Mouse (Mus musculus) T-cell, adult 2 months (primary cell): Measurements from ENCODE around the gene Hivep1.
A peak's percentile ranks its signal among the peaks of the same experiment; 100 is the strongest.

ENCODE experiments used
- DNase-seq: peaks from one replicate; pipeline ENCODE4 v3.0.0; 2022; ENCODE audit warnings: low spot score

The Hivep1 gene

DNA sequence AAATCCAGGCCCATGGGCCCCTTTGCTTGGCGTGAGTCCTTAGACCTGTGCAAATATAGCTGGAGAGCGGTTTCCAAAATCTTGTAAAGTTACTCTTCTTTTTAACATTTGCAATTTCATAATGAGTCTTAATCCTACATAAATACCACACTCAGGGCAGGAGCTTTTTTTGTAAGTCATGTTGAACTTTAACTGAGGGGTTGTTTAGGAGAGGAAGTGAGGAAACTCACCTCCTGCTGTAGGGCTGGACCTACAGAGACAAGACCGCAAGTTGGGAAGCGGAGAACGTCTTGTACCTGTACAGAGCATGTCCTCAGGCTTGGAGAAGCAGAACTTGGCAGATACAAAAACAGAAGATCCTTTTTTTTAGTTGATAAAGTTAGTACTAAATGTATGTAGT, 23.7 kb downstream of the Hivep1 start:
- DNase-seq = no peak

DNA sequence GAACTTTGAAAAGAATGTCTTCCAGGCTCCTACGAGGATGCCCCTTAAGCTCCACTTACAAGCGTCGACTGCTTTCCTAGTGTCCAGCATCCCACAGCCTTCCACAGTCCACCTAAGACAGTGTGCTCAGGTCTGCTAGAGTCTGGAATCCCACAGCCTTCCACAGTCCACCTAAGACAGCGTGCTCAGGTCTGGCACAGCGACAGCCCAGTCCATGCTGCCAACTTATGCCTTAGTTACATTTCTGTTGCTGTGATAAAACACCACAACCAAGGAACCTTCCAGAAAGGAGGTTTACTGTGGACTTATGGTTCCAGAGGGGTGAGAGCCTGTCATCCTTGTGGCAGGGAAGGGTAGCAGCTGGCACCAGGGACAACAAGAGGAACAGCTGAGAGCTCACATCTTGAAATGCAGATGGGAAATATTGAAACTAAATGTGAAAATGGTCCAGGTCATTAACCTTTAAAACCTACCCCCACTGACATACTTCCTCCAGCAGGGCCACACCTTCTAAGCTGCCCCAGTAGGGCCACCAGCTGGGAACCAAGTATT, 25.0 kb downstream of the Hivep1 start:
- no peak for DNase-seq

DNA sequence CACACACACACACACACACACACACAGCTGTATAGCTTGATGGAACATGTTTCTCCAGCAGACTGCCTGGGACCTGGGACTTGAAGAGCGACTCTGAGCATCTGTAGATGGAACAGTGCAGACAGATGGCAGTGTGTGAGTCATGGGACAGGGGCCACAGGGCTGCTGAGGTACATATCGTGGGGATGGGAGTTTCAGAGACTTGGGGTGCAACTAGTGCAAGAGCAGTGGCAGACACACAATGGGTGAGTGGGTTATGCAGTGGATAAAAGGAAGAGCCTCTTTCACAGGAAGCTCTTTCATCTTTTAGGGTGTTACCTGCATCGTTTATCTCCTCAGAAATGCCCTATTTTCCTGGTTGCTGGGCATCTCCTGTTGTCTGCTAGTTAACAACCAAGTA, 25.8 kb downstream of the Hivep1 start:
- peak; percentile 33 for DNase-seq

DNA sequence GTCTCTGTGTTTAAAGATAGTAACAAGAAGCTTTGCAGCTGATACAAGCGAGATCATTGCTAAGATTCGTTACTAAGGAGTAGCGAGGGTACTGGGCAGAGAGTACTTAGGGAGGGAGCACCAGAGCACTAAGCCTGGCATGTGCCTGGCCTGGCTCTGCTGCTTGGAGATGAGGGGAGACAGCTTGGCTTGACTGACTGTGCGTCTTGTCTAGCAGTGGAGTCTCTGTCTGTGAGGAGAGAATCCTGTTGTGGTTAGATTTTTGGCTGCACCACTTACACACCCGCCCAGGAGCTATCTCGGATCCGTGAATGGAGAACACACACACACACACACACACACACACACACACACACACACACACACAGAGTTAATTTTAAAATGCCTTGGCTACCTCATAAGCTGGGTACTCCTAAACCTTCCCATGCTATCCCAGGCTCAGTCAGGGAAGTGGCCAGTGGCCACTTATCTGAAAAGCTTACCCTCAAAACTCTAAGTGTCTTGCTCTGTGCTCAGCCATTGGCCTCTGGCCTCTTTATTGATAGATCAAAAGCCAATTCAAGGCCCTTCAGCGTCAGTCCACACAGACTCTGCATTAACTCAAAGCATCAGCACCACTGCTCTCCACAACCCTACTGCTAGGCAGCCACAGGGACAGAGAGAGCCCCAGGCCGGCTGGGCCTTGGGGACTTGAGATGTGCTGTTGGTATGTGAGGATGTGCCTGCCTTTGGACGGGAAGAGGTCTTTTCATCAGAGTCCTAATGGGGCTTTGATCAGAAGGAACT, 28.5 kb downstream of the Hivep1 start:
- DNase-seq = no peak

DNA sequence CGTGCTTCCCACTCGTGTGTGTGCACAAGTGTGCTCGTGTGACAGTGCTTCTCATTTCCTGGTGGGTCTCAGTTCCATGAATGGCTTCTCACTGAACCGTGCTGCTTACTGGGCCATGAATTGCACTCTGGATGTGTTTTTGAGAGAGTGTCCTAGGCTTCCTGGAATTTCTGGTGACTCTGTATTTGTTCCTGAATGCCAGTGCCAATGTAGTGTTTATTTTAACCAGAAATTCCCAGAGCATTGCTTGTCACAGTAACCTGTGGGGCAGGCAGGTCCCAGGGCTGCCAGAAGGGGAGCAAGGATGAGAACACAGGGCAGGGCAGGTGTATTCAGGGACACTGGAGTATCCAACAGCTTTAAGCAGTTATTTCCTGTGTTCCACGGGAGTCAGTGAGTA, 36.5 kb downstream of the Hivep1 start:
- DNase-seq = no peak

GRCm38 (mm10) chr13:42089025-42089424, 37.2 kb downstream of the Hivep1 start:
- DNase-seq = no peak

GRCm38 (mm10) chr13:42090751-42091150, 38.9 kb downstream of the Hivep1 start:
- no peak for DNase-seq

GRCm38 (mm10) chr13:42092392-42093139, 40.7 kb downstream of the Hivep1 start:
- no peak for DNase-seq

DNA sequence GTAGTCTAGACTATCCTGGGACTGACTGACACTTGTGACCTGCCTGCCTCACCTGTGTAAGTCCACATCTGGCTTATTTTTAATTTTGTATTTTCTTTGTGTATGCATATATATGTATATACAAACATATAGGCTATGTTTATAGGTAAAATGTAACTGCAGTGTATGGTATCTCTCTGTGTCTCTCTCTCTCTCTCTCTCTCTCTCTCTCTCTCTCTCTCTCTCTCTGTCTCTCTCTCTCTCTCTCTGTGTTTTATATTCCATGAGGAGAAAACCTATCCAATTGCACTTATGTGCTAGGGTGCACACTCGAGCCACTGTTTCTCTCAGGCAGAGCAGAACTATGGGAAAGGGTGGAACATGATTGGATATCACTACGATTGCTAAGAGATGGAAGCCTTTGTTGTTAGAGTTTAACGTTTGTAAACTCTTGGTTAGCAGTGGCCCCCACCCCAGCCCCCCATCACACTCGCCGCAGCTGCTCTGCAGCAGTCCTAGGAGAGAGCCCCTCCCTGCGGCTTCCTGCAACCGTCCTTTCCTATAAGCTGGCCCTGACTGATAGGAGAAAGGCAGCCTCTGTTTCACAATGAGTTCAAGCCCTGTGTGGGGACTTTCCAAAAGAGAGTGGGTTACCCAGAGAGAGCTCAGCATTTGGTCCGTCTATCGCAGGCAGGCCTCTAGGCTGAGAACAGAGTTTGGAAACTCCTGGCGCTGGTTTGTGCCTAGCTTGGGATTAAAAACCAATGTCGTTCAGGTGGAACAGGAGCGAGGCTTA, 41.6 kb downstream of the Hivep1 start:
- DNase-seq = peak; percentile 38

- peak; percentile 44 for DNase-seq
Observed at GRCm38 (mm10) chr13:42095826-42096515, 44.1 kb downstream of the Hivep1 start.

GRCm38 (mm10) chr13:42097109-42097508, 45.3 kb downstream of the Hivep1 start:
- DNase-seq = no peak

DNA sequence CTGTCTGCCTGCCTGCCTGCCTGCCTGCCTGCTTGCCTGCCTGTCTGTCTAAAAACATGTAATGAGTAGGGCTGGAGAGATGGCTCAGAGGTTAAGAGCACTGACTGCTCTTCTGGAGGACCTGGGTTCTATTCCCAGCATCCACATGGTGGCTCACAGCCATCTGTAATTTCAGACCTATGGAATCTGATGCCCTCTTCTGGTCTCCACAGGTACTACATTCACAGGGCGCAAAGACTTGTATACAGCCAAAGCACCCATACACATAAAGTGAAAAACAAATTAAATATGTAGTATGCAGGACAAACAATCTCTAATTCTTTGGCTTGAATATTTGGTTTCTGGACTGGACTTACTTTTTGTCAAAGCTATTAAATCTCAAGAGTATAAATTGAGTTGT, 46.7 kb downstream of the Hivep1 start:
- DNase-seq = peak; percentile 10

- no peak for DNase-seq
Observed at GRCm38 (mm10) chr13:42099523-42099922, 47.7 kb downstream of the Hivep1 start.

- peak; percentile 56 for DNase-seq
Observed at GRCm38 (mm10) chr13:42101440-42102190, 49.8 kb downstream of the Hivep1 start.

DNA sequence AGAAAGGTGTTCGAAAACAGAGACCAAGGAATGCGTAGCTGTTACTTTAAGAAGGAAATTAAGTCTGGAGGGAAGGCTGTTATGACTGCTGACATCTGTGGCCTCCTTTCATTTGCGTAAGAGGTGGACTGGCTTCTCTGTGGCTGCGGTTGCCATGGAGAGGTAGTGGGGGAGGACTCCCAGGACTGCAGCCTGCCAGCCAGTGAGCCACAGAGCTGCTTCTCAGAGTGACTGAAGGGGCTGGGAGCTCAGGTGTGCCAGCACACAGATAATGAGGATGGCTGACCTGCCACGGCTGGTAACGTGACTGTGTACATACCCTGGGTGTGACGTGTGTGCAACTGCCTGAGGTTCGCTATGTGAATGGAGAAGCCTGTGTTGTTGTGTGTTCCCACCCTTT, 51.2 kb downstream of the Hivep1 start:
- DNase-seq = peak; percentile 88

DNA sequence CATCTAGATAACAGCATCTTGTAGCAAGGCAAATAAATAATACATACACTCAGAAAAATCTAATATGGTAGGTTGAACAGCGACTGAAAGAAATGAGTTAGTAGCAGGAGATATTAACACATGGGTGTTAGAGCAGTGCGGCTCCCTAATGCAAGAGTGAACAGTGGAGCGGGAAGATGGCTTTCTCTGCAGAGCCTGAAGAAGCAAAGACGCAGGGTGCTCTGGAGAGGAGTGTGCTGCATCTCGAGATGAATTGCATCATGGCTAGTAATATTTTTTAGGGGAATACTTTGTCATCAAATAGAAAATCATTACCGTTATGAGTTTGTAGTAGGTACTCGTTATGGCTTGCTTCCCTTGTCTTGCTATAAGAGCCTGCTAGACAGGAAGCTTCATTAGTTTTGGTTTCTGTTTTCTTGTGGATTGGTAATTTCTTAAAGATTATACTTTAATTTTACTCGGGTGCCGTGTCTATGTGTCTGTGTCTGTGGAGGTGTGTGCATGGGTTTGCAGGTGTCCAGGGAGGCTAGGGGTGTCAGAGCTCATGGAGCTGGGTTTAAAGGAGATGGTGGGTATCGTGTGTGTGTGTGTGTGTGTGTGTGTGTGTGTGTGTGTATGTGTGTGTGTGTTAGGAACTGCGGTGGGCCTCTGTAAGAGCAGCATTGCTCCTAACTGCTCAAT, 51.8 kb downstream of the Hivep1 start:
- peak; percentile 47 for DNase-seq

GRCm38 (mm10) chr13:42104371-42104770, 52.5 kb downstream of the Hivep1 start:
- DNase-seq = no peak

GRCm38 (mm10) chr13:42108483-42109215, 56.8 kb downstream of the Hivep1 start:
- DNase-seq = no peak

- no peak for DNase-seq
Observed at GRCm38 (mm10) chr13:42110416-42110815, 58.6 kb downstream of the Hivep1 start.

DNA sequence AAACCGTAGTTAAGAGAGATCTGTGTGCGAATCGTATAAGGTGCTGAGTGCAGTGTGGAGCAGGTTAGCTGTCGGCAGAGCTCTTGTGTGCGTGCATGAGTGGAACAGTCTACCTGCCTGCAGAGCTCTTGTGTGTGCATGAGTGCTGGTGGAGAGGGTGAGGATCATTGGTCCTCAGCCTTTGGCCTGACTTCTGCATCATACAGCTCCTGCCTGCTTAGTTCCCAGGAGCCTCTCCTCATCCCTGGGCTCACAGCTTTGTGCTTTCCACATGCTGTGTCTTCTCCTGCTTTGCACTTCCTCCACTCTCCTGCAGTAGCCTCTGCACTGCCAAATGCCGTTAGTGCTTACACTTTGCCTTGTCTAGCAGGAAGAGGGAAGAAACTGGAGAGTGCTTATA, 60.2 kb downstream of the Hivep1 start:
- DNase-seq = no peak
